Mouse (Mus musculus) lung, postnatal 0 days (tissue): Measurements from ENCODE around the gene Tead1.

Experiments used
- CTCF ChIP-seq: IDR thresholded peaks from 2 replicates; pipeline ENCODE4 v1.5.1; 2016; ENCODE audit warnings: antibody characterized with exemption, mild to moderate bottlenecking
- EP300 ChIP-seq: IDR thresholded peaks from 2 replicates; pipeline ENCODE4 v1.6.1; 2016; ENCODE audit warnings: antibody characterized with exemption, mild to moderate bottlenecking, control low read depth

GRCm38 (mm10) chr7:112710409-112711107 lies 31.4 kb downstream of the Tead1 start:
- TF ChIP-seq CTCF (no peak), EP300 (no peak)
